Mouse (Mus musculus): ENCODE data around the gene Gria1.
A peak's percentile ranks its signal among the peaks of the same experiment; 100 is the strongest.

Gria1 gene

DNA sequence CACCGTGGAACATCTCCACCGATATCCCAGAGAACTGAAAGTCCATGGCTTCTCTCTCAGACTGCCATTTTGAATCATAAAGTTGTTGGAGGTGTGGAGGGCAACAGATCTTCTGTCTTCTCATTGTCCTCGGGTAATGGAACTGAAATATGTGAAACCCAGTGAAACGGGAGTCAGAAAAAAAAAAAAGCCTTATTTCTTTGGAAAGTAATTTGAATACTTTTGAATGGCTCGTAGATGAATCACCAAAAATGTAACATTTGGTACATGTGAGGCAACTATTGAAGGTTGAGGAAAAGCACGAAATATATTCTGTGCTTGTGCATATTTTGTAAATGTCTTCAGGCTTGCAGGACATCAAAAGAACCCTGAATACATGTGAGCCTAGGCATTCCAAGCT is 151.7 kb downstream of the Gria1 start:
- DNase-seq (ENCODE audit: low spot score in 2 of 2), result no peak

DNA sequence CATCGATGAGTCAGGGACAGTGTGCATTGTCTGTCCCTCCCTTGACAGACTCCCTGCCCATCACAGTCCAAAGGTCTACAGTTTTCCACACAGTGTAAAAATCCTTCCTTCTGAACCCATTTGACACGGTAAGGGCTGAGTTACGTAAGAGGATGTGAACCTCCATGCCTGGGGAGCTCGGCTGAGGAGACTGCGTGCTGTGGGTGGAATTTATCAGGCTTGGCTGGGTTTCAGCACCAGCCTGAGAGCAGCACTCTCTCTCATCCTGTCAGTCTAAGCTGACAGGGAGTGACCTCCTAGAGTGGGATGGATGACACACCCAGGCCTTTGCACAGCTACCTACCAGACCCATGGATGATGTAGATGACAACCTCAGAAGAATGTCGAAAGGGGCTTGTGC is 158.9 kb downstream of the Gria1 start:
- DNase-seq (ENCODE audit: low spot score in 2 of 2), result no peak

DNA sequence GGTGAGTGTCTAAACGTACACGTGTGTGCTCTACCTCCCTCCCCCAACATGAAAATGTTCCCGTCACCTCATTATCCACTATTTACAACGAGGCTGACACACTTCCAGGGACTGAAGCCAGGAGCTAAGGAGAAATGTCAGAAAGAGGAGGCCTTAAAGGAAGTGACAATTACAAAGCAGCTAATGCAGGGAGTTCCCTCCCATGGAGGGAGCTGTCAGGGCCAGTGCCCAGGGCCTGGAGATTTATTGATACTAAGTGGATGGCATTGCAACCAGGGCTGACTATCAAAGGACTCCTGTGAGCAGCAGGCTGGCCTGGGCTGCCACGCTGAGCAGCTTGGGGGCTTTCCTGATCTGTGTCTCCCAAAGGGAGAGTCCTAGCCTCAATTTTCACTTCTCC is 163.0 kb downstream of the Gria1 start:
- no peak for DNase-seq (ENCODE audit: low spot score in 2 of 2)

DNA sequence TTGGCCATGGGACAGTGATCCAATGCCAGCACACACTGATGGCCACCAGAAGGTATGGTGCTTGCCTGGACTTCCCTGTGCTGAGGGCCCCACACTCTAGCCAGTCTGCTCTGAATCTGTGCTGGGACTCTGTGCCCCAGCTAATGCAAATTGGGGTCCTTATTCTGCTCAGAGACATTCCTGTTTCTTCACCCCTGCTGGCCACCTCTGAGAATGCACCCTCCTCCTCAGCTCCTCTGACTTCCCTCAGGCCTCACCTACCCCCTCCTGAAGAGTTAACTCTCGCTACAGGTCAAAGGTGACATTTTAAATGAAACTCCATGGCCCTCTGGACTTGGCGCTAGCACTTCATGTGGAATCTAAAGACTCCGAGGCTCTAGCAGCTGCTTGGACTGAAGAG is 165.4 kb downstream of the Gria1 start:
- no peak for DNase-seq (ENCODE audit: low spot score in 2 of 2)

DNA sequence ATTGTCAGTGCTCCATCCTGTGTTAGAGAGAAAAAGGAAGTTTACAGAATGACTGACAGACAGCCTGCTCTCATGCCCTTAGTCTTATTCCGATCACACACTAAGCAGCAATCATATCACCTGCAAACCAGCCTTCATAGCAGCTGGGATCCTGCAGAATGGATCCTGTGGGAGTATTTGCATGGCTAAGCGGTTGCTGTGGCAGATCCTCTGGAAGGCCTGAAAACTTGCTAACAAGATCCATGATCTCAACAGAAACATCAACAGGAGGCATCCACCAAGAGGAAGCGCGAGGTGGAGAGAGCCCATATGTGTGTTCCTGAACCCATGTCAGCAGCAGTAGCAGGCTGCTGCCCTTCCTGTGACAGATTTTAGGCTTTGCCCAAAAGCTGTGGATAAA is 173.0 kb downstream of the Gria1 start:
- DNase-seq (ENCODE audit: low spot score in 2 of 2), result no peak

DNA sequence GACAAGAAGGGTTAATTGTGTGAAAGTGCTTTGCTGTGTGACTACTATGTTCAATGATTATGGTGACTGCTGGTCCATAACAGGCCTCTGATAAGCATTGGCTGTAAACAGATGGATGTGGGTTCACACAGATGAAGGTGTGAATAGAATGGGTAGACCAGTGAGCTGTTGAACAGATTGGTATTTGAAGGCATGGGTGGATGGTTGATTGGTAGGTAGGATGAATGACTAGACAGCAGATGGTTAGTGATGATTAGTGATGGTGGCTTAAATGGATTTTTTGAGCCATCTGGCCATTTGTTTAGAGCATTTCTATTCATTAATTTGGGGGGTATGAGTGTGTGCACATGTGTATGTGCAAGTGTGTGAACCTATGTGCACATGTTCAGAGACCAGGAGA is 173.9 kb downstream of the Gria1 start:
- DNase-seq (ENCODE audit: low spot score in 2 of 2), result no peak

DNA sequence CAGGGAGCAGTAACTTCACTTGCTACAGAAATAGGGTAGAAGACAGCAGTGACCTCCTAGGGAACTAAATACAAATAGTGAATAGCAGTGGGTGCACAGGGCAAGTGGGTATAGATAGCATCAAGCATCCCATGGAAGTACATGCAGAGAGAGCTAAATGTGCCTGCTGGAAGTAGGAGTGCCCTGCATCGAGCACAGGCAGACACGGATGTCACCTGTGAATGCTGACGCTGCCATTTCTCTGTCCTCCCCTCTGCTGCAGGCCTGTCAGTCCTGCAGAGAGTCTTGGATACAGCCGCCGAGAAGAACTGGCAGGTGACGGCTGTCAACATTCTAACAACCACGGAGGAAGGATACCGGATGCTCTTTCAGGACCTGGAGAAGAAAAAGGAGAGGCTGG is 178.2 kb downstream of the Gria1 start:
- DNase-seq (ENCODE audit: low spot score in 2 of 2), result no peak

DNA sequence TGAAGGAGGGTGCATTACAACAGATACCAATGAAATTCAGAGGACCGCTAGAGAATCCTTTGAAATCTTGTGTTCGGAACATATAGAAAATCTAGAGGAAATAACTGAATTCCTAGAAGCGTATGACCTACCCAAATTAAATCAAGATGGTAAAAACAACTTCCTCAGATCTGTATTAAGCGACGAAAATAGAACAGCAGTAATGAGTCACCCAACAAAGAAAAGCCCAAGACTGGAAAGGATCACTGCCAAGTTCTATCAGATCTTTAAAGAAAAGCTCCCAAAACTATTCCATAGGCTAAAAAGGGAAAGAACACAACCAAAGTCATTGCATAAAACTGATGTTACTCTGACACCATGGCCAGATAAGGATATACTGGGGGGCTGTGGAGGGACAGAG is 183.6 kb downstream of the Gria1 start:
- DNase-seq (ENCODE audit: low spot score in 2 of 2), result no peak

DNA sequence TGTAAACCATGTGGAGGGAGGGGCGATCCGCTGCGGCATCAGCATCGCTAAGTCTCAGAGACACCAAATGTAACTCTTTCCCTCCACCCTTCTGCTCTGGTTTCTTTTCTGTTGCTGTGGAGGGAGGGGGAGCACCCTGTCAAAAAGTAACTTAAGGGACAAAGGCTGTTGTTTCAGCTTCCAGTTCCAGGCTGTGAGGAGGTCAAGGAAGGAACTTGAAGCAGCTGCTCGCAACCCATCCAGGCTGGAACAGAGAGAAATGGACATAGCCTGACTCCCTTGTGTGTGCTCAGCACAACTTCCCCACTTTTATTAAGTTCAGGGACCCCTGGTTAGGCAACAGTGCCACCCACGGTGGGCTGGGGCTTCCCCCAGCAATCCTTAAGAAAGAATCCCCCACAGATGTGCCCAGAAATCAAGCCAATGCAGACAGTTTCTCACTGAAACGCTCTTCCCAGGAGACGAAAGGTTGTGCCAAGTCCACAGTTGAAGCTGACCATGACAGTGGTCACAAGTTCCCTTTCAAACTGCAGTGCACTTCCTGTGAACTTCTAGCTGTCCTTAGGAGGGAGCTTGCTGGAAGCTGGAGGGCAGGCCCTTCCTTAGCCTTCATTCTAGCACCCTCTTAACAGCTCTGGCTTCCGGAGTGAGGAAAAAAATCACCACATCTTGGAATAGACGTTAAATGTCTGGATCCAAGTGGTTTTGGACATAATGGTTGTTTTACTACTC is 190.2 kb downstream of the Gria1 start:
- DNase-seq (ENCODE audit: low spot score in 2 of 2), result no peak

DNA sequence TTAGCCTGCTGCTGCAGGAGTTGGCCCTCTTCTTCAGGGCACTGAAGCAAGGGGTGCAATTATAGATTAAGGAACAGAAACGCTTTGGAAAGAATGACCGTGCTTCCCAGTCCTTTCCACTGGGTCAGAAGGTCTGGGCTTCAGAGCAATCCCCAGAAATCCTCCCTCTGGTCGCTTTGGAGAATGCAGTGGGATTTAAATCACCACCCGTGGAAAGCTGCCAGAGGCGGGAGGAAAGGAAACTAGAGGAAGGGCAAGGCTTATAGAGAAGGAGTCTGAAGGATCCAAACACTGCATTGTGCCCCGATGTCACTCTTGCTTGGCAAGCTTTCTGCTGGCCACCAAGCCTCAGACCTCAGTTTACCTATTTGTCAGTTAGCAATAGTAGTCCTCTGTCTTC is 193.2 kb downstream of the Gria1 start:
- peak in 1 of 2 experiments; percentile 34 for DNase-seq (ENCODE audit: low spot score in 2 of 2)

DNA sequence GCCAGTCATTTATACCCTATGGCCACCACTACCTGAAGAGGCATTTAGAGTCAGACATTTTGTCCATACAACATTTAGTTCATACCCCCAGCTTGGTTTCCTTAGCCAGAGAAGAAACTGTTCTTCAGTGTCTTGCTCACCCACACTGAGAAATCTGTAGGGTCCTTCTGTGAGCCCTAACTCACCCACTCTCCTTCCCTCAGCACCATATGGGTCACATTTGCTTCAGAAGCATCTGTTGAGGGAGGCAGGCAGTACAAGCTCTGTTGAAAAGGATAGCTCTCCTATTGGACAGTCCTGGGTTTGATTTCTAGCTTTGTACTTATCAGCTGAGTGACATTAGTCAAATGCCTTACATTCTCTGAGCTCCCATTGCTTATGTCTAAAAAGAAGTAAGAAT is 196.1 kb downstream of the Gria1 start:
- DNase-seq (ENCODE audit: low spot score in 2 of 2), result no peak

DNA sequence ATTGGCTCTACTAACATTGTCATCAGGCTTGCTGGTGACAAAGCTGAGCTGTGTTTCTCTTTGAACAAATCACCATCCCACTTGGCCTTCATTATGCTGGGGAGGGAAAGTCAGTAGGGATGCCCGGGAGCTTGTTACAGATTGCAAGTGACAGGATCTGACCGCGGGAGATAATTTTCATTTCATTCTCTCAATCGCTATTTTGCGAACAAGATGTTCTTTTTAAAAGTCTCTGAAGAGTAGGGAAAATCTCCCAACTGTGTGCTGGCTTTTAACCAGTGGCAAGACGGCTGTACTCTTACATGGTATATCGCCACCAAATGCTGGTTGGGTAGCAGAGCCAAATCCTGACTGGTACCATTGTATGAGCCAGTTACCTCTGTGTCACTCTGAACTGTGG is 202.9 kb downstream of the Gria1 start:
- no peak for DNase-seq (ENCODE audit: low spot score in 2 of 2)

DNA sequence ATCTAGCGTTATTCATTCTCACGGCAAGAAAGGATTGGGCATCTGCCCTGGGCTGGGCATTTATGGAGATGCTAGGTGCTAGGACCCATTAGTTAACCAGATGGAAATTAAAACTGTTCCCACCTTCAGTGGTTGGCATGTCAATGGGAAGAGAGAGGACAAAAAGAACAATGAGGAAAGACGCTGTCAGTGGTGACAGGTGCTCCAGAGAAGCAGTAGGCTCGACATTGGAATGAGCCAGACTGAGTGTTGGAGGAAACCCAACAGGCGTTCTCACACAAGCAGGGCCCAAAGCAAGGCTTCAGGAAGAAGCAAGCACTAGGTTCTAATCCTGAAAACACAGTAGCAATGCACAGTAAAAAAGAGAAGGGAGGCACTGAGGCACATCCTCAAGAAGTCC is 203.4 kb downstream of the Gria1 start:
- DNase-seq (ENCODE audit: low spot score in 2 of 2), result no peak

DNA sequence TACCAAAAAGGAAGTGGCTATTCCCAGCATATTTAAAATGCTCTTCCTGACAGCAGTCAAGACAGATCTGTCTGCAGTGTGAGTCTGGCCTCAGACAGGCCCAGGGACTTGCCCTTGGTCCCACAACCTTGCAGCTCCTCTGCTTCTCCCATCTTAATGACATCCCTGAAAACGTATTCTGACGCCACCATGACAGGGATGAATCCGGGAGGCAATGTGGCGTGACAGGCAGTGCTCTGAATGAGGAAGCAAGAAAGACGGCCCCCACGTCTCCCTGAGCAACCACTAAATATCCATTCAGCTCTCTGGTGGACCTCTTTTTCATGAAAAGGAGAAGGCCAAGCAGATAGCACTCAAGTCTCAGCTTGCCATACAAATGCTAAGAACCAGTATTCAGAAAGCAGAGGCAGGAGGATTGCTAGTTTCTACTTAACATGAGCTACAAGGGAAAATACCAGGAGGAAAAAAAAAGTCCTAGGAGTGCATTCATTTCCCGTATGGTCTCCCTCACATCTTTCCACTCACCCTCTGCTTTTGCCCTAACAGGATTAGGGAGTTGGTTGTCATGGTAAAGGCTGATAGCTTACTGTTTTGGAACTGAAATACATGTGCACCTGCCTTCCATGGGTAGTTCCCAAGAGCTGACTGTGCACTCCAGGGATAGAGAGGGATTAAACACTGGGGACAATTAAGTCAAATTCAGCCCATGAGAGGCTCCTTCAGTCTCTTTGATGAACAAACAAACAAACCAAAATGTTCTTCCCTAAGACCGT is 211.8 kb downstream of the Gria1 start:
- no peak for DNase-seq (ENCODE audit: low spot score in 2 of 2)

DNA sequence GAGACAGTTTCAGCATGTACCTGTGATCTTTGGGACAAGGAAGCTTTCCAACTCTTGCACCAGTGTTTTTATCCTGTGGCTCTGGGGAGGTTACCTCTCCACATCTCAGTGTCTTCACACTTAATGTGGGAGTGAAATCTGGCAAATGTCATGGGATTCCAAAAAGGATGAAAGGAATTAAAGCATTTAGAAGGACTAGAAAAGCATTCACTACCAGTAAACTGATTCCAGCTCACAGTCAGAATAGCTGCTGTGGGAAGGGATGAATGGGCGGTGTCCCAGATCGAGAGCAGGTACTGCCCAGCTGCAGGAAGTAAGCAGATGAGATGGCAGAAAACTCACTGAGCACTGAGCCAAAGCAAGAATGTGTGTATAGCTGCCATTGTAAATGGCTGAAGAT is 224.3 kb downstream of the Gria1 start:
- no peak for DNase-seq (ENCODE audit: low spot score in 2 of 2)

DNA sequence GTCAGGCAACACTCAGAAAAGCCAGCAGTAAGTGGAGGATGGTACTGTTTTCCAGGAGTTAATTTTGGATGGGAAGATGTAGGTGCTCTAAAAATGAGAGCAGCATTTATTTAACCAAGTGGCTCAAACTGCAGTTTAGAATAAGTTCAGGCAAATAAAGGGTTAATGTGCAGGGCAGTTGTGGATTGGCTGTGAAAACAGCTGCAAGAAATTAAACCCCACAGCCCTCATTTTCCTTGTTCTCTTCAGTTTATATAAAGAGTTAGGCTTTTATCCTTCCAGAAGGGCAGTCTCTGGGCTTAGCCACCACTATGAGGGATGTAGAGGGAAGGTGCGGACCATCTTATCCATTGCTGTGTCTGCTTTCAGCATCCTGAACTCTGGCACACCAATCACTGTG is 225.2 kb downstream of the Gria1 start:
- DNase-seq (ENCODE audit: low spot score in 2 of 2), result no peak

DNA sequence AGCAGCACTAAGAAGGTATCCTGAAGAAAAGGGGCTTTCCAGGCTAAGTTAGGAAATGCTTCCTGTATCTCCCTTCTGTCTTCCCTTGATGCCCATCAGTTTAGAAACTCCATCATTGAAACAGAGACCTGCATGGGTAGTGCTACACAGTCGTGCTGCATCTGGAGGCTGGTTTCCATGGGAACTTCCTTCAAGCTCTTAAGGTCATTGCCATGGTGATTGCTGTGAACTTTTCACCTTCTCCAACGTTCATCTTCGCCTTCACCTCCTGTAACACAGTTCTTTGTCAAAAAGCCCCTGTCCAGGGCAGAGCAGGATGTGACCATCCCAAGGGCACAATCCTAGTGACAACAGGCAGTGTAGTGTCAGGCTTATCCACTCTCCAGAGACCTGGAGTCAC is 228.6 kb downstream of the Gria1 start:
- DNase-seq (ENCODE audit: low spot score in 2 of 2), result no peak

DNA sequence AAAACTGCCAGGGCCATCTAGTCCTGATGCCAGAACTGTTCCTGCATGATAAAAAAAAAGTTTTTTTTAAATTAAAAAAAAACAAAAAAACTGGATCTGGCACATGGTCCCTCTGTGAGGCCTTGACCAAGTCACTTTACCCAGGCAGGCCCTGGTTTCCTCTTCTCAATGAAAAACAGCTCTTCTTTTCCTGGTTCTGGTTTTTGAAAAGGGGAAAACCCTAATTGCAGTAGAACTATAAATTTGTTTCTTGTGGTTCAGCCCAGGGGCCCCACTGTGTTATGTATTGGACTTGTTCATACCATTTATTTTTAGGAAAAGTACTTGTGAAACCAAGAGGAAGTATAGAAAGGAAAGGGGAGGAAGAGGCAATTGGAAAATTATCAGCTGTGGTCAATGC is 232.6 kb downstream of the Gria1 start:
- no peak for DNase-seq (ENCODE audit: low spot score in 2 of 2)

DNA sequence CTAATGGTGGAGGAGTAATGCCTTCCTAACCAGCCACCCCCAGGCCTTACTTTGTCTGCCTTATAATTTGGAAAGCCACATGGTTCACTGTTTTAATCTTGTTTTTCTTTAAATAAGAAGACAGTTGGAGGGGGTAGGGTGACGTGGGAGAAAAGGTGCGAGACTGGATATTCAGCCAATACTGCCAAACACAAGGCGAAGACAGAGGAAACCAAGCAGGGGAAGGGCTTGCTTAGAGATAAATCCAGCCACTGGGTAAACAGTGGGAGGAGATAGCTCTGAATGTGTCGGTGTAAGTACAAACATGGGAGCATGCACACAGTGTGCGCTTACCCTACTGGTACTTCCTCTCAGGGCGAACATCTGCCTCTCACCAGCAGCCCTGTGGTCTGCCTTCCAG is 233.4 kb downstream of the Gria1 start:
- DNase-seq (ENCODE audit: low spot score in 2 of 2), result no peak

DNA sequence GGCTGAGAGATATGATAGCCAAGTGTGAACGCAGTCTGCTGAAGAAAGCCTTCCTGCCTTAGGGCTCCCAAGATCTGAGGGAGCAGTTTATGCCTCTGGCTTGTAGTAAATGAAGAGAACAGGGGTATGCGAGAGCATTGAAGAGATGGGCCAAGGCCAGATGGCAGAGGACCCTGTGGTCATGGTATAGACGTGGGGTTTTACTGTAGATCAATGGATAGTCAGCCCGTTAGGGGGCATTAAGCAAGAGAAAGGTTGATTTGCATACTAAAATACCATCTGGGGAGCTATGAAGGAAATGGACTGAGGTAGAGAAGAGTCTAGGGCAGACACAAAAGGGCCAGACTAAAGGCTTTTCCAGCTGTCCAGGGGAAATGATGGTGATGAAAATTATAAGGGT is 237.7 kb downstream of the Gria1 start:
- no peak for DNase-seq (ENCODE audit: low spot score in 2 of 2)

DNA sequence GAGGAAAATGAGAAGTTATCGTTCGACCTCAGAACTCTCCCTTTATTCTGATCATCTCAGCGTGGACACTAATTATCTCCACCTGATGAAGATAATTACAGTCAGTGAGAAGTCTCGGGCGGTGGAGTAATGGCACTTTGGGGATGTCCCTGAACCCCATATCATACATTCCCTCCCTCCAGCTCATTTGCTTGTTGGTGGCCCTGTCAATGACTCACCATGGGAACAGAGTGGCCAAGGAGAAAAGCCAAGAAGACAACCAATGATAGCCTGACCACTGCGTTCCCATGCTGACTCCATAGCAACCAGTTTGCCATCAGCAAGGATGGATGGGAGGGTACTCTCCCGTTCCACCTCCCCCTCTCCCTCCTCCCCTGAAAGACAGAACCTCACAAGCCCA is 238.9 kb downstream of the Gria1 start:
- DNase-seq (ENCODE audit: low spot score in 2 of 2), result no peak

DNA sequence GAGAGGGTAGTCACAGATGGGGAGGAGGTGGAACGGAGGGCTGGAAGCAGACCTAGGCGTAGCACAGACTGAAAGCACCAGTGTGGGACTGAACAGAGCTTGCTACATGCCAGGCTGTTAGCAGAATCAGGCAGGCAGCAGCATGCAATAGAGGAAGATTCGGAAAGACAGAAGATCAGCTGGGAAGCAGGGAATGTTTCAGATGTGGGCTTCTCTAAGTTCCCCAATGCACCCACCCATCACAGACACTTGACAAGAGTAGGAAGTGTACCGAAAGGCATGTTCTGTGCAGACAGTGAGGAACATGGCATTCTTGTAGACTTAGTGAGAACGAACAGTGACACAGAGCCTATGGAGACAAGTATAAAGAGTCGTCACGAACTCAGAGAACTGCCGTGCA is 260.5 kb downstream of the Gria1 start:
- DNase-seq (ENCODE audit: low spot score in 2 of 2), result no peak

DNA sequence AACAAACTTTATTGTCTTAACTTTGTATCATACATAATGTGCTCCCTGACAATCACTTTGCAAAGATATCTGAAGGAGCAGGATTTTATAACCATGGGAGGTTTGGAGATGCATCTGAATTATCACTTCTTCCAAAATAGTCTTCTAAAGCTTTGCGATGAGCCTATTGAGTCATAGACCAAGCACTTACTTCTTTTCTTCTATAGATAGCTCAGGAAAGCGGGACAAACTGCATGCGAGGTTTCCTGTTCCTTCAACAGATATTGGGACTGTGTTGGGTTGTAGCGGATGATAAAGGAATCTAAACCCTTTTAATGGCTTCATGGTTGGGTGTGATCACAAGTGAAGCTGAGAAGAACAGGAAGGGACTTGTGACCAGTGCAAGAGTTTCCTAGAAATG is 263.5 kb downstream of the Gria1 start:
- no peak for DNase-seq (ENCODE audit: low spot score in 2 of 2)

DNA sequence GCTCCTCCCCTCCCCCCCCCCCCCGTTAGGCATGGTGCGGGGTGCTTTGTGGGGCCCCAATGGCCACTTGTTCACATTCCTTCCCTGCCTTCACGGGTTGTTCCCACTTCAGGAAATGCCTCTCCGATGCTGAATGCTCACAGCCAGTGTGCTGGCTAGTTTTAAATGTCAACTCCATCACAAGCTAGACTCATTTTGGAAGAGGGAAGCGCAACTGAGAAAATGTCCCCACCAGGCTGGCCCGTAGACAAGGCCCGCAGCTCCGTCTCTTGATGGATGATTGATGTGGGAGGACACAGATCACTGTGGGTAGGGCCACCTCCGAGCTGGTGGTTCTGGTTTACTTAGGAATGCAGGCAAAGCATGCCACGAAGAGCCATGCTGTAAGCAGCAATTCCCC is 266.9 kb downstream of the Gria1 start:
- no peak for DNase-seq (ENCODE audit: low spot score in 2 of 2)

Data from cerebellum, postnatal 4 days (tissue).